Mouse (Mus musculus) gonadal fat pad, adult 2 months (tissue): Measurements from ENCODE around the gene Mogs. TPM values are rescaled to one million over a fixed set of nuclear protein-coding genes. Genes with fewer than 3 reads are reported as not detected.

Experiments
- DNase-seq: peaks from one replicate; pipeline ENCODE4 v3.0.0-alpha.2; 2012; ENCODE audit warnings: low read depth
- polyA plus RNA-seq: library from polyadenylated mRNA; depleted of rRNA; stranded (reverse); fragments of >200 nt; gene quantifications from 2 replicates; pipeline ENCODE4 v1.2.3, GENCODE M21; 2012

The Mogs gene
- polyA plus RNA-seq, 1 experiment: 56.3 TPM

DNA sequence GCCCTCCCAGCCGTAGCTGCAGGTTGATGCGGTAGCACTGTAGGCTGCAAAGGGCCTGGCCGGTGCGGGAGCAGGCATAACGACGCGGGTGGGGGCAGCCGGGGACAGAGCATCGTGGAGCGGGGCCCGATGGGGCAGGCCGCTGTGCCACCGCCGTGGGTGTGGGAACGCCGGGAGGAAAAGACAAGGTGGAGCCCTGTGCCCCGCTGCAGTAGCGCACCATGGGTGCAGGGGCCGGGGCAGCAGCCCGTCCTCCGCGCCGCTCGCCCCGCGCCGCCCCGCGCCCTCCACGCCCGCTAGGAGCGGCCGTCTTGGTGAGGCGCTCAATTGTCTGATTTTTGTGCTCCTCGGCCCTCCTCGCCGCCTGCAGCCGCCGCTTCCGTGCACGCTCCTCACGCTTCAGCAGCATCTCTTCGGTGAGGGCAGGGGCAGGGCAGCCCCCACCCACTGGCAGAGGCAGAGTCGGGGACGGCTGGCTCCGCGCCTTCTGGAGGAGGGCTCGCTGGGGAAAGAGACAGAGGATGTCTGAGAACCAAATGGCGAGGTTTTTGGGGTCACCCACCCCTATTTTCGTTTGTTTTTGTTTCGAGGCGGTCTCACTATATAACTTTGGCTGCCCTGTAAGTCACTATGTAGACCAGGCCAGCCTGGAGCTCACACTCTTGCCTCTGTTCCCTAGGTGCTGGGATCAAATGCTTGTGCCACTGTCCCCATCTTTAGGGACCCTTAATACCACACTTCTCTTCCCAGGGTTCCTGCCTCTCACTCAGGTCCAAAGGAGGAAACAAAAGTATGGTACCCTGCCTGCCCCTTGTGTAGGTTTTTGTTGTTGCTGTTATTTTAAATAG is 6.8 kb downstream of the Mogs start:
- no peak for DNase-seq

DNA sequence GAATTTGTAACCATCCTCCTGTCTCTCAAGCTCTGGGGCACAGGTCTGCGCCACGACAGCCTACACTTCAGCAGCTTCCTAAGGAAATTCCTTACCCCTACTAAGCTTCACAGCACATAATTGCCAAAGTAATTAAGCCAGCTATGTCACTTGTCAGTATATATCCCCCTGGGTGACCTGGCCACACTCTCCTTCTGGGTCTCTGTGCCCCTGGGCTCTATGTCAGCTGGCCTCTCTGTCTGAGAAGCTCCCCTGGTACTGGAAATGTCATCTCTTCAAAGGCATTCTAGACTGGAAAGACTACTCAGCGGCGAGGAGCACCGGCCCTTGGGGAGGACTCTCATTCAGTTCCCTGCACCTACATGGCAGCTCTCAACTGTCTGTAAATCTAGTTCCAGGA is 7.7 kb downstream of the Mogs start:
- DNase-seq: no peak

DNA sequence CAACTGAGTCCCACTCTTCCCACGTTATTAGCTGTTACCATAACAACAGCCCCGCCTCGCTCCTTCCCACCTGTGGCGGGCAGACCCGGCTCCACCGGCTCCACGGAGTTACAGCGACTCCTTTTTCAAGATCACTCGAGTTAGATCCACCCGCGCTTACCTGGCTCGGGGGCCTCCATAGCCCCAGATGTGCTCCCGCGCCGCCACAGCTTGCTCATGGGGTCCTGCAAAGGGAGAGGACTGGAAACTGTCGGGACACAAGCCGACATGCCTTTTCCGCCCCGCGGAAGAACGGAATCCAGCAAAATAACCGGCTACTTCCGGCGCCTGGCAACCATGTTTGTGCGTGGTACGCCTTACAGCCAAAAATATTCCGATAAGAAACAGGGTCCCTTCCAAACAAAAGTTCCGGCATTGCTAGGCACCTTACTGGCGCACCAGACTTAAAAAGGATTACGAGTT is 9.6 kb downstream of the Mogs start:
- no peak for DNase-seq

DNA sequence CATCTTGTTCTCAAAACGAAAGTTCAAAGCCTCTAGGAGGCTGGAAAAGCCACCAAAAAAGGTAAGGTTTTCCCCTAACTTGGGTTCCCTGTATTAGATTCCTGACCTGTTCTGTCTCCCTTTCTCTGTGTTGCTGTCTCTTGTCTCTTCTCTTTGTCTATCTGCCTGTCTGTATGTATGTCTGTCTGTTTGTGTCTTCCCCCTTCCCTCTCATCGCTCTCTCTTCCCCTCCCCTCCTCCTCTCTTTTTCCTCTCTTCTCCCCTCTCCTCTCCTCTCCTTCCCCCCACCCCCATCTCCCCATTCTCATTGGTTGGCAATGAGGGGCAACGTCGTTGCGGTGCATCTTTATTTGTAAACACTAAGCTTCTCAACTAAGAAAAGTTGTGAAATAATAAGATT is 10.0 kb downstream of the Mogs start, which contains the start of gene Ino80b:
Gene Ino80b, minus strand, starts transcription at position 101 of the 400 bp plus-strand sequence.
- no peak for DNase-seq

DNA sequence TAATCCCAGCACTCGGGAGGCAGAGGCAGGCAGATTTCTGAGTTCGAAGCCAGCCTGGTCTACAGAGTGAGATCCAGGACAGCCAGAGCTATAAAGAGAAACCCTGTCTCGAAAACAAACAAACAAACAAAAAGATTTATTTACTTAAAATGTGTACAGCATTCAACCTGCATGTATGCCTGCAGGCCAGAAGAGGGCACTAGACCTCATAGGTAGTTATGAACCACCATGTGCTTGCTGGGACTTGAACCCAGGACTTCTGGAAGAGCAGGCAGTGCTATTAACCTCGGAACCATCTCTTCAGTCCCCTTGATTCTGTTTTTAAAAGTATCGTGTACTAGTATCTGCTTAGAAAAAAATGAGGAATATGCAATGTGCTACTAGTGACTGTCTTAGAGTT is 12.1 kb downstream of the Mogs start:
- DNase-seq: no peak

DNA sequence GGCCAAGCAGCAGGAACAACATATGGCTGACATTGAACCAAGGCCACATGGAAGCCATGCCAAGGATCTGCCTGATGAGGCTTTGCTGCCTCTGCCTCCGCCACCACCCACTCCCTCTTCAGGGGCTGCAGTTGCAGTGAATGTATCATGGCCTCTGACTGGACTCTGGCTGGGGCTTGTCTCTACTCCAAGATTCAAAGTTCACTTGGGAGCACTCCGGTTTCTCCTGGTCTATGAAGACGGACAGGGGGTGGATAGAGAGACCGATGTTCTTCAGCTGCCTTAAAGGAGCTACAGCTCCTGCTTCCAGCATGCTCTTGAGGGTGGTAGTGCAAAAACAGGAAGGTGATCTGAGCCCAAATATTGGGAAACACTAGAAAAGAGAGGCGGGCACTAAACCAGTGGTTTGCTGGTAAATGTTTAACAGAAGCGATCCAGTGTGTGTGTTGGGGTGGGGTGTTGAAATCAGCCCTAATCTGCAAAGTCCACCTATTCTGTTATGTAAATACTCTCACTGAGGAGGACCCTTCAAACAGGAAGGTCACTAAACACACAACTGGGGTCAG is 16.3 kb downstream of the Mogs start:
- no peak for DNase-seq

DNA sequence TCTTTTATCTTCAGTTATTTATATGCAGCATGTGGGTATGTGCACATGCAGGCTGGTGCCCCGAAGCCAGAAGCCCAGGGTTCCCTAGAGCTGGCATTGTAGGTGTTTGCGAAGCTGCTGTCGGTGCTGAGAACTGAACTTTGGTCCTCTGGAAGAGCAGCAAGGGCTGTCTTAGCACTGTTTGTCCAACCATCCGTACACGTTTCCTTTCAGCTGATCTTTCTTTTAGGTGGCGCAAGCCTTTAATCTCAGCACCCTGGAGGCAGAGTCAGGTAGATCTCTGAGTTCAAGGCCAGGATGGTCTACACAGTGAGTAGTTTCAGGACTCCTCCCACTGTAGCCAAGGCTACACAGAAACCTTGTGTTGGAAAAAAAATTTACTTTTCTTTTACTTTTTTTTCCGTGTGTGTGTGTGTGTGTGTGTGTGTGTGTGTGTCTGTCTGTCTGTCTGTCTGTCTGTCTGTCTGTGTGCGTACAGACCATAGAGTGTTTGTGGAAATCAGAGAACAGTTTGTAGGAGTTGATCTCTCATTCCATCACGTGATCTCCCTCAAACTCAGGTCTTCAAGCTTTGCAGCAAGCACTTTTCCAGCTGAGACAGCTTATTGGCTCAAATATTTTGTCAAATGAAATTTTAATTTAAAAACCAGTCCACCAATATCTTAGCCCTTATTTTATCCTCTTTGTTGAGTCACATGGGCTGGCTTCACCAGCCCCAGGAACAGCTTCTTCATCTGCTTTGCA is 17.1 kb downstream of the Mogs start:
- DNase-seq: no peak

DNA sequence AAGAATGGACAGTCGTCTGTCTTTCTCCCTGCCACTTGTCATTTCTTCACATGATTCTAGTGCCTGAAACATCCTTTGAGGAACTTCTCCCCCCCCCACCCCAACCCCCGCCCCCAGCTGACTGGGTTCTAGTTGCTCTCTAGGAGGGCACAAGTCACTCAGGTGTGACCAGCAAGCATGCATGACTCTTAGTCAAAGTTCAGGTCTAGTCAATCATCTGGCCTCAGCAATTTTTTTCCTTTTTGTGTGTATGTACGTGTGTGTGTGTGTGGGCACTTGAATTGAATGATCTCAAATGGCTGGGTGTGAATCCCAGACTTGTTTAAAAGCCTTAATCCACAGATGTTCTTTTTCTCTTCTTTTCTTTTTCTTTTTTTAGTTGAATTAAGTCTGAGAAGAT is 18.9 kb downstream of the Mogs start:
- DNase-seq: no peak

DNA sequence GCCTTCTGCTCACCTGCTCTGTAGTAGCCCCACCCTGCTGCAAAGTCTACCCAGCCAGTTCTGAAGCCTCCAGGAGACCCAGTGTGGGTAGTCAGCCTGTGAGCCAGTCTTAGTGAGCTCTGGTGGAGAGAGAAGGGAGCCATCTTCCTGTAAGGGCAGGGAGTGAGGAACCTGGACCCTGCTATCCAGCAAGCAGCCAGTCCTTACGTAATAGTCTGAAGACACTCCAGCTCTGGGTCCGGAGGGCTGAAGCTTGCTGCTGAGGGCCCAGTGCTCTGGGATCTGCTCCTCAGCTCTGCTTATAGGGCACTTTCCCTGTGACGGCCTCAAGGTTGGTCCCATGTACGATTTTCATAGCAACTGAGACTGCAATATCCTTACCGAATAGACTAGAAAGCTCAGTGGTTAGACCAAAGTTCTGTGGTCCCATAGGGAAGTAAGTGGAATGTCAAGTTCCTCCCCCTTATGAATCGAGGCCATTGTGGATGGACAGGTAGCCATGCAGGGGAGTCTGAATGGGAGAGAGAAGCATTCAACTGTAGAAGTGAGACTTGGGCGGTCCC is 19.7 kb downstream of the Mogs start, which contains the start of gene Rtkn:
Gene Rtkn, plus strand, starts transcription at position 513 of the 563 bp plus-strand sequence.
- DNase-seq: no peak

DNA sequence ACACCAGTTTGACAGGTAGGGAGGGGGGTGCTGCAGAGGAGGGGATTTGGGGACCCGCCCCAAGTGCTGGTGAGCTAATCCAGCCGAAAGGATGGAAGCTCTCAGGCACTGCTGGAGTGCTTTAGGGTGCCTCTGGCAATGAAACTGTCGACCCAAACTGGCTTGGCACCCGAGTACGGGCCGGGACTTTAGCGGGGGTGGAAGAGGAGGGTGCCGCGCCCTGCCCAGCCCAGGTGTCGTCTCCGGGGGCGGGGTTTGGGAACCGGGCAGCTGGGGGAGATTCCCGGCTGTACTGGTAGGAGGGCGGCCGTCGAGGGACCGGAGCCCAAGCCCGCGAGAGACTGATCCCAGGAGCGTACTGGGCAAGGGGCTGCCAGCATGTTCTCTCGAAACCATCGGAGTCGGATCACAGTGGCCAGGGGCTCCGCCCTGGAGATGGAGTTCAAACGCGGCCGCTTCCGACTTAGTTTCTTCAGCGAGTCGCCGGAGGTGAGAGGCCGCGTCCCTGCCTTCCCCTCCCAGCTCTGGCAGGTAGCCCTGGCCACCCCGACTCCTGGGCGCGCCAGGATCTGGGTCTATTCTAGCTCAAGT is 20.4 kb downstream of the Mogs start:
- no peak for DNase-seq

DNA sequence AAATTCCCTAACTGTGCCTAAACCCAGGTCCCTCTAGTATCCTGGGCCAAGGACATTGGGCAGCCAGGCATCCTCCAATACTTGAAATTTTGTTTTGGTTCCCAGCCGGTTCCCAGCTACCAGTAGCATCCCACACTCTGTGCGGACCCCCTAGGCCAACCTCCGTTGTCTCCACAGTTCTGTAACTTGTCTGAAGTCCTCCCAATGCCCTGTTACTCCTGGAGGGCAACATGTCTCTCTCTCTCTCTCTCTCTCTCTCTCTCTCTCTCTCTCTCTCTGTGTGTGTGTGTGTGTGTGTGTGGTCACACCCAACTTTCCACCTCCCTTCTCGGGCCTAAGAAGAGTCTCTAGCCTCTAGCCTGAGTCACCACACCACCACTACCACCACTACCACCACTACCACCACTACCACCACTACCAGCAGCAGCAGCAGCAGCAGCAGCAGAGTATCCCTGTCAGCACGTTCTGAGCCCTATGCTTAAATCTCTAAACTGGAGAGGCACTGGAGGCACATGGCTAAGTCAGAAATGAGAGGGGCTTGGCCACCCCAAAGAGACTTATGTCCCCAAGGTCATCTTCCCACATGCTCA is 21.1 kb downstream of the Mogs start:
- DNase-seq: no peak

DNA sequence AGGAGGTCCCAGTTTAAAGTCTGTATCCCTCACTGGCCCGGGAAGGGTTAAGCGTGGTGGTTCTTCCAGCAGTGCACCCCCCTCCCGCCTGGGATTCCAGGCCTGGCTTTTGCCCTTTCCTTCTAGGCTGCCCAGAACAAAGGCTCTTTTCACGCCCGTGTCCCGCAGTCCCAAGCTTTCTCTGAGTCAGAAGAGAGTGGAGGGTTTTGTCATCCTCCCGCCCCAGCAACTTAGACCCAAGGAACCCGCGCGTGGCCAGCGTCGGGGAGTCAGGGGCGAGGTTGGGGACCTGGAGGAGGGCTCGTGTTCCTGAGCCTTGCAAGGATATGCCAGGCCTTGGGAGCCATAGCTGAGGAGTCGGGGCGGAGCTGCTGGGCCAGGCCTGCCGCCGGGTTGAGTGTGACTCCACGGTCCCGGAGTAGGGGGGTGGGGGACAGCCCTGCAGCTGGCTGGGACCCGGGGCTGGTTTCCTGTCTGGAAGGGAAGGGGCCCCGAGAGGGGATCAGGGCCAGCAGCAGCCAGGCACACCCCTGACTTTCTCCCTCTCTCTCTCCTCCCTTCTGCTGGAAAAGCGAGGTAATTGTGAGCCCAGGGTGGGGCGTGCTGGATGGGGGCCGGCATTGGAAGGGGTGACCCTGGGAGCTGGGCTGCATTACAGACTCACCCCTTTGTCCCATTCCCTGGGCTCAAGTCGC is 21.7 kb downstream of the Mogs start:
- DNase-seq: no peak

DNA sequence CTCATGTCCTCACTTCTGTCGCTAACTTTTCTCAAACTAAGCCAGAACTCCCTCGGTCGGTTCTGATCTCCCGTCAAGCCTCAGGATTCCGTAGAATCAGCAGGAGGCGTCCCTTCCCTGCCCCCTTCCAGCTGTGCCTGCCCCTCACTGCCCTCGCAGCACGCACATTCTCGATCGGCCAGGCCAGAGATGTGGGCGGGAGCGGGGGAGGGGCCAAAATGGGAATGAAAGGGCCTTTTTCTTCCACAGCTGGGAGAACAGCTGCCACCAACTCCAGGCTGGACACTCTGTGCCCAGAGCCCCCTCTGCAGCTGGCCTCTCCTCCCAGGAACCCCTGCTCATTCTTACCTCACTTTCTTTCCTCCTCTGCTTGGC is 22.3 kb downstream of the Mogs start:
- DNase-seq: no peak

DNA sequence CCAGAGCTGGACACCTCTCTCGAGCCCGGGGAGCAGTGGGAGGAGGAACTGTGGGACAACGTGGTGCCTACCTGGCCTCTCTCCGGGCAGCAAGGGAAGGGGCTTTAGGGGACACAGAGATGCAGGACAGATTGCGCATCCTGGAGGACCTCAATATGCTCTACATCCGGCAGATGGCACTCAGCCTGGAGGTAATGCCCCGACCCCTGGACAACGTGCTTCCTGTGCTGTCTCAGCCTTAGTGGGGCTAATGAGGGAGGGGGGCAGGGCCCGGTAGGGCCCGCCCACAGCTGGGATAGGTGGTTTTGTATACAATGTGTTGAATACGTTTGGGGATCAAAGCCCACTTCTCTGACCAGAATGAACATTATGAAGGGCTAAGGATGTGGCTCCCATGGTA is 22.8 kb downstream of the Mogs start:
- no peak for DNase-seq

DNA sequence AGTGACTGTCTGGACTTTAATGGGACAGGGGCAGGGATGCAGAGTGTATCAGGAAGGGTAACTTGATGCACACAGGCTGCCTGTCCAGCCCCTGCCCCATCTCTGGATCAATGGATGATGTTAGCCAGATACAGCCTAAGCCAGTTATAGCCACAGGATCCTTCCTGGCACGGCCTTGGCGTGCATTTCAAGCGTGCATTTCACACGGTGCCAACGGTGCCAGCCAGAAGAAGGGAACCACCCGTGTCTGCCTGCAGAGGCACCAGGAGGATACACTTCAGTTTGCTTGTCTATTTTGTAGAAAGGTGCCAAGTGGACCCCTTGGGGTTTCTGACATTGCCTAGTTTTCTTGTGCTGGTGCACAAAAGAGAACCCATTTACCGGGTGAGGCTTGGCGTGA is 24.7 kb downstream of the Mogs start:
- no peak for DNase-seq

DNA sequence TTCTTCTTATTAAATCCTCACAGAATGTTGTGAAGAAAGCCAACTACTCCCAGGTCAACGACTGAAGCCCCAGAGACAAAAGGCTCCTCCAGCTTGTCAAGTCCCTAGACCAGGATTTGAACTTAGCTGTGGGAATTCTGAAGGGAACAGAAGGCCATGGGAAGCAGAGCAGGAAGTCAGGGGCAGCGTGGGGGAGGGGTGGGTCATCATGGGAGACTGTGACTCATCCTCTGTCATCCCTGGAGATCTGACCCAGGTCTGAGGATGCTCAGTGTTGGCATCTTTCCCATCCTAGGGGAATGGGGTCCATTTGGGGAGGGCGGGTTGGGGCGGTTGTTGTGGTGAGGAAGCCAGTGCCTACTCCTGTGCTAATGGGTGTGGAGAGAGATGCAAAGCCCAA is 26.3 kb downstream of the Mogs start:
- DNase-seq: no peak

DNA sequence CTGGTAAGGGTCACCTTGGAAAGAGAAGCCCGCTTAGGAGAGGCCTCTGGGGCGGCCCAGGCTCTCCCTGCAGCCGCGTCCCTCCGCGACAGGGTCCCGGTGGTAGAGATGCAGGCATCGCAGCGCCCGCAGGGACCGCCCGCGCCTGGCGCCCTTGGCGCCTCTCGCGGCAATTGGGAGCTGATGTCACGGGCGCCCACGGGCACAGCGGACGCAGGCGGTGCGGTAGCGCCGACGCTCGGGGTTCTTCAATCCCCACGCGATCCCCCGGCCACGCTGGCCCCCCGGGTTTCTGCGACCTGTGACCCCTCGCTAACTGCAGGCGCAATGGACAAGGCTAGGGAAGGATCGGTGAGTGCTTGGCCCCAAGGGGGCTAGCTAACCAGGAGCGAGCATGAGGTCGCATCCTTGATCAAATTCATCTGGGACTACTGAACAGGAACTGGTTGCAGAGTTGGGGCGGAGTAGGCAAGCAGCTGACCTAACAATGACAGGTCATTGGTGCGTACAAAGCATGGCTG is 27.0 kb downstream of the Mogs start:
- DNase-seq: no peak

DNA sequence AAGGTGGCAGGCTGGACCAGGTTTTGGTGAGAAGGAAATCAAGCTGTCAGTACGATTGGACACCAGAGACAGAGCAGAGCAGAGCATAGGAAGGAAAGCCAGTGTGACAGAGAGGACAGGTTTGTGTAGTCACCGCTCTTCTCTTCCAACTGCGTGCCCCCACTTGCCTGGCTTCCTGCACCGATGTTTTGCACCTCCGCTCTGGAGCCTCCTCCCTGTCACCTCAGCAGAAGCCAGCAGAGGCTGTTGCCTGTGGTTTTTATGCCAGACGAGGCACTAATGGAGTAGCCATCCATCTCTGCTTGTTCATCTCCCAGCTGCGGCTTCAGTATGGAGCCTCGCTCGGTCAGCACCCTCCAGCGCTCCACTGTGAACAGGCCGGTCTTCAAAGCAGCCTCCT is 27.6 kb downstream of the Mogs start:
- no peak for DNase-seq

DNA sequence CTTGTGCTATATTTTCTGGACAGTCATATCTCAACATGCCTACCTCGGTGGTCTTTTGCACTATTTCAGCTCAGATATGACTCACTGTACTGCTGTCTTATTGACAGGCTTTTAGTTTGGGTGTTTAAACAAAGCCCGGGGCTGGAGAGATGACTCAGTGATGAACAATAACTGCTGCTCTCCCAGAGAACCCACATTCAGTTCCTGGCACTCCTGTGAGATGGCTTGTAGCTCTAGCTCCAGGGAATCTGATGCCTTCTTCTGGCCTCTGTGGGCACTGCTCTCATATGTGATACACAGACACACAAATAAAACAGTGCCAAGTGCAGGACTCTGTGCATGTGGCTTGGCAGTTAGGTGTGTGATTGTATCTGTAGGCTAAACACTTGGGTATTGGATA is 29.9 kb downstream of the Mogs start:
- no peak for DNase-seq

DNA sequence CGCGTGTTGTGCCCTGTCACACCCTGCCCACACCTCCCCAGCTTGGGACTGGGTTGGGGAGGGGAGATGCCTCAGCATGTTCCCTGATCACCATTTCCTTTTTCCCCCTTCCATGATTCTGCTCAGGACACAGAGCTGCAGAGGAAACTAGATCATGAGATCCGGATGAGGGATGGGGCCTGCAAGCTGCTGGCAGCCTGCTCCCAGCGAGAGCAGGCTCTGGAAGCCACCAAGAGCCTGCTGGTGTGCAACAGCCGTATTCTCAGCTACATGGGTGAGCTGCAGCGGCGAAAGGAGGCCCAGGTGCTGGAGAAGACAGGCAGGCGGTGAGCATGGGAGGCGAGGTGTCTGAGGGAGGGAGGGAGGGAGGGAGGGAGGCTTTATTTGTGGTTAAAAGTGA is 30.5 kb downstream of the Mogs start:
- DNase-seq: no peak

DNA sequence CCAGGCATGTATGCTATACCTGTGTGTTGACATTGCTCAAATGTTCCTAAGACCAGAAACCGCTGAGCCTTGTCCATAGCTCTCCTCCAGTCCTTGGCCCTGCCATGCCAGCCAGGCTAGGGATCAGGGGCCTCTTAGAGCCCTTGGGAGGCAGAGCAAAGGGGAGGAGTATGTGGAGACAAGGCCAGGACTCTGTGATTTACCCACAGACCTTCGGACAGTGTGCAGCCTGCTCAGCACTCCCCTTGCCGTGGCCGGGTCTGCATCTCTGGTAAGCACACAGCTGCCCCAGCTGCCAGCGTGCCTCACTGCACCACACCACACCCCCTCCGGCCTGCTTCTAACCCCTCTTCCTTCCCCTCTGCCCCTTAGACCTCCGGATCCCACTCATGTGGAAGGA is 32.0 kb downstream of the Mogs start:
- no peak for DNase-seq
